Mouse (Mus musculus) liver, adult (tissue): ENCODE measurements around the gene Krt78.
A peak's percentile ranks its signal among the peaks of the same experiment; 100 is the strongest.

Experiments
- GATA4 ChIP-seq: IDR thresholded peaks from 2 replicates; pipeline ENCODE4 v1.6.1; 2014; ENCODE audit warnings: mild to moderate bottlenecking, low read length; ENCODE audit not compliant: insufficient replicate concordance

Gene Krt78

DNA sequence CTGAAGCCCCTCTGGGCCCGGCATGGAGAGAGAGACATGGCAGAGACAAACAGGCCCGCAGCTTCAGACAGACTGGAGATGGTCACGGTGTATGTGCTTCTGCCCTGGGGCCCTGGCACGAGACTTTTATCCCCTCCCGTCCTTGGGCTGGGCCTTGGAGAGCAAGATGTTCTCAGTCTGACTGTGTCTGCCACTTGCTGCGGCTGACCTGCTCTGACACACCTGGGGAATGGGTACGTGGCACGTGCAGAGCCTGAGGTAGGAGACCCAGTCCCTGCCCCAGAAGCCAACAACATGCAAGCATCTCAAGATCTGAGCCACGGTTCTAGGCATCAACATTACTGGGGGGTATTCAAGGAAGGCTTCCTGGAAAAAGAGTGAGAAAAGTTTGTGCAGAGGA lies at the start of gene Krt78:
Krt78 (minus strand) TSS at position 101 of the 400 bp plus-strand sequence.
- no peak for TF ChIP-seq GATA4

DNA sequence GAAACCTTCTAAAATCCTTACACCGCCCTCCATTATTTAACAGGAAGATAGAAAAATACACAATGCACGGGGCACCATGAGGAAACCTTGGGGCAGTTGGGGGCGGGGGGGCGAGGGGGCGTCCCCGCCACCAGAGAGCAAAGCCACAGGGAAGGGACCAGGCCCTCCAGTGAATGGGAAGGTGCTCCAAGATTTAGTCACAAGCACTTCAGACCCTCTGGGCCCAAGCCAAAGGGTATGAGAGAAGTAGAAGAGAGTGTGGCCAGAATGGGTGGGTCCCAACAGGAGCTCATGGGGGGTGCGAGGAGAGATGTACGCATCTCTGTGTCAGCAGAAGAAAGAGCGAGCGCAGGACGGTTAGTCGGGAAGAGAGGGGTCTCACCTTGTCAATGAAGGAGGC lies 49.4 kb upstream of the Krt78 start:
- TF ChIP-seq GATA4: no peak

DNA sequence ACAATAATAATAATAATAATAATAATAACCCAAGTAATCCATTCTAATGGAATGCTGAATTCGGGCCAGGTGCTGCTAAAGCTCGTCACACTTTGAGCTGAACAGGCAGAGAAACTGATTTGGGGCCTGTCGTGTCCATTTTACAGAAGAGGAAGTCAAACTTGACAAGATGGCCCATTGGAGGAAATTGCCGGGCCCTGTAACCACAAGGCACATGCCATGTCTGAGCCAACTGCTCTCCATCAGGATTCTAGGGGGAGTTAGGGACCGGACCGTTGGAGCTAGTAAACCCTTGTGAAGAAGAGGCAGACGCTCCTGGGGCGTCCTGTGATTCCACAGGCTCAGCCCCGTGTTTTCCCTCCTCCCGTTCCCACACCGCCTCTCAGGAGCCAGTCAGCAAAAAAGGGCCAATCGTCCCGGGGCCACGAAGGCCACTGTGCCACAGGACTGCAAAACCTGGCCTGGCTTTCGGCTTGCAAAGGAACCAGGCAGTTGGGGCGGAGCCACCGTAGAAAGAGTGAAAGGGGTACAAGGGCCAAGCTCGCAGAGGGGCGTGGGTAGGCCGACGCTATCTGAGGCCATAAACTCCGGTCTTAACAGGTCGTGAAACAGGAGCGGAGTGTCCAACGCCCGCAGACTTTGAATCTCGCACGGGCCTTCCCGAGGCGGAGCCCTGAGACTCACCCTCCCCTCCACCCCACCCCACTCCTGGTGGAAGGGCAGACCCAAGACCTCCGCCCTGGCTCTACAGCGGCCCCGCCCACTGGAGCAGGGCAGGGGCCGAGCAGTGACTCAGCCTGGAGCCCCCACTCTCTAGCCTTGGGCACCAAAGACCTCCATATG lies 48.8 kb upstream of the Krt78 start:
- TF ChIP-seq GATA4: peak; percentile 24; the same call in 1 of the 2 replicates

DNA sequence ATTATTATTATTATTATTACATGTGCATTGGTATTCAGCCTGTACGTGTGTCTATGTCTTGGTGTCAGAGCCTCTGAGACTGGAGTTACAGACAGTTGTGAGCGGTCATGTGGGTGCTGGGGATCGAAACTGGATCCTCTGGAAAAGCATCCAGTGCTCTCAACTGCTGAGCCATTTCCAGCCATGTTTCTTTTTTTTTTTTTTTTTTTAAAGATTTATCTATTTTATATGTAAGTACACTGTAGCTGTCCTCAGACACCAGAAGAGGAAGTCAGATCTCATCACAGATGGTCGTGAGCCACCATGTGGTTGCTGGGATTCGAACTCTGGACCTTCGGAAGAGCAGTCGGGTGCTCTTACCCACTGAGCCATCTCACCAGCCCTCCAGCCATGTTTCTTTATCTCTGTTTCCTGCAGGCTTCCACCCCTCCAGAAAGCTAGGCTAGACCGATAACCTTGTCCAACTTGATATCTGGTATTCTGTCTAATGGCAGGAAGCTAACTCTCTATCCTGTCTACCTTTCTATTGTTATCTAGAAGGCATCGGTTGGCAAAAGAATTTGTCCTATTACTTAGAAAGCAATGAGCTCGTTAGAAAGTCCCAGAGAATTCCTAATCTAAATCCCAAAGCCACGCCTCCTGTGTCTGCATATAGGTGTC lies 45.7 kb upstream of the Krt78 start:
- TF ChIP-seq GATA4: no peak

DNA sequence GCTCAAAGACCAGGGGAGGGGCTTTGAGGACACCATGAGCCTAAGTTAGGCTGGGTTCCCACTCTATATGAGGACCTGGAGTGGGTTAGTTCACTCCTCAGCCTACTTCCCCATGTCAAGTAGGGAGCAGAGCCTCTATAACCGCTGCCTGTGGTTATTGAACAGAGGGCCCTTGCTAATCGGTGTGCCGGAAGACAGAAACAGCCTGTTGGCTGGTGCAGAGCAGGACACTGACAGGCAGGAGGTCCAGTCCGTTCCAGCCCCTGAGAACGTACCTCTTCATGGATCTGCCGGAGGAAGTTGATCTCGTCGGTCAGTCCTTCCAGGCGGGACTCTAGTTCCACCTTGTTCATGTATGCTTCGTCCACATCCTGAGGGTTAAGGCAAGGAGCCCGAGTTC lies 45.1 kb upstream of the Krt78 start:
- TF ChIP-seq GATA4: no peak

DNA sequence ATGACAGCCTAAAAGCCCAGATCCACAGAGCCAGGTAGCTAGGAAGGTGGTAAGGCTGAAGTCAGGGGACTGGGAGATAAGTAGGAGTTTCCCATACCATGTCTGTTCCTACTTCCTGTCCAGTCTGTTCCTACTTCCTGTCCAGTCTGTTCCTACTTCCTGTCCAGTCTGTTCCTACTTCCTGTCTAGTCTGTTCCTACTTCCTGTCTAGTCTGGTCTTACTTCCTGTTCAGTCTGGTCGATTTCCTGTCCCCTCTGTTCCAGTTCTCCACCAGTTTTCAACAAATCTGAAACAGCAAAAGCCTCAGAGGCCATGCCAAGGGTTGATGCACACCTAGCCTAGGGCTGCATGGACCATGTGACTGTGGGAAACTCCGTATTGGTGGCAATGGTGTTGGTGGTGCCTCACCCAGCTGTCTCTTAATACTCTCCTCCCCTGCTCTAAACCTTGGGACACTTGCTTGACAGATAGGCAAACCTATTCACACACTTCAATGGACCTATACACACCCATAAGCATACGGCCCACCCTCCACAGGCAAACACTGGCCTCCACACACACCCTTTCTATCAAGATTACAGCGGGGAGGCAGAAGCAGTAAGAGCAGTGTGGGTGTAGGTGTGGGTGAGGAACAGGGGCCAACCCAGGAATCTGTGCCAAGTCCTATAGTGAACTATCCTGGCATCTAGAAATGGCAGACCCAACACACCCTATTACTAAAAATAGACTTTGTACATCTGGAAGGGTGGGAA lies 41.6 kb upstream of the Krt78 start:
- no peak for TF ChIP-seq GATA4

DNA sequence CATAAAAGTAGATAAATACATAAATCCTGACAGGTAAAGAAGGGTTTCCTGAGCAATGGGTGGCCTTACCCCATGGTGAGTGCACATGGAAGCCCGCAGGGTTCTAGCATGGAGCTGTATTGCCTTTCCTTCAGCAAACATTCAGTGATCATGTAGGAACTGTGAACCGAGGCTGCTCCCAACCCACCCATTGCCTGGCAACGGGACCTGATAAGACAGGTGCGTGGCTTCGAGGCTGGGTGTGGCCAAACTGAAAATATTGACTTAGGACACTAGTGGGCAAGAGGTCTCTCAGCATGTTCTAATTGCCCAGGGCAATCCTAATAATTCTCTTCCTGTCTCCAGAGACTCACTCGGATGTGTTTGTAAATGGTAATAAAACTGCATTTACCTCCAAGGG lies 40.3 kb upstream of the Krt78 start:
- TF ChIP-seq GATA4: no peak

DNA sequence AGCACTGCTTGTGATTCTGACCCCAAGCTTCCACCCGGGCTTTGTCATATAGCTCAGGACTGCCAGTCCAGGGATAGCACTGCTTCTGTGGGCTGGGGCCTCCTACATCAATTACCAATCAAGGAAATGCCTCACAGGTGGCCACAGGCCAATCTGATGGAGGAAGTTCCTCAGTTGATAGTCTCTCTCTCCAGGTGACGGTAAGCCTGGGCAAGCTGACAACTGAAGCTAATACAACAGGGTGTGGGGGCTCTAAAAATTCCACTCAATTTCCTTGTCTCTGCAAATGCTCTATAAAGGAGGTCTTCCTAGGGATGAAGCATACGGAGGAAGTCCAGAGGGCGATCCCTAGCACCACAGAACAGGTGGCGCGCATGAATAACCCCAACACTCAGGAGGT lies 36.9 kb upstream of the Krt78 start:
- no peak for TF ChIP-seq GATA4

DNA sequence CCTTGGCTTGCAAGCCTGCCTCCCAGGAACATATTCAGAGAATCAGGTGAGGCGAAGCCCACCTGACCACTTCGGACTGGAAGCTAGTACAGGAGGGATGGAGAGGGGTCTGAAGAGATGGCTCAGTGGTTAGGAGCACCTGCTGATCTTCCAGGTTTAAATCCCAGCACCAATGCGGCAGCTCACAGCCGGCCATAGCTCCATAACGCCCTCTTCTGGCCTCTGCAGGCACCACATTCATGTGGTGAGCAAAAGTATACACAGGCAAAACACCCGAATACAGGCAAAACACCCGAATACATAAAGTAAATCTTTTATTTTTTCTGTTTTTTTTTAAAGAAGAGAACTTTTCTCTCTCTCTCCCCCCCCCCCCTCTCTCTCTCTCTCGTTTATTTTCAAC lies 34.6 kb upstream of the Krt78 start:
- no peak for TF ChIP-seq GATA4

DNA sequence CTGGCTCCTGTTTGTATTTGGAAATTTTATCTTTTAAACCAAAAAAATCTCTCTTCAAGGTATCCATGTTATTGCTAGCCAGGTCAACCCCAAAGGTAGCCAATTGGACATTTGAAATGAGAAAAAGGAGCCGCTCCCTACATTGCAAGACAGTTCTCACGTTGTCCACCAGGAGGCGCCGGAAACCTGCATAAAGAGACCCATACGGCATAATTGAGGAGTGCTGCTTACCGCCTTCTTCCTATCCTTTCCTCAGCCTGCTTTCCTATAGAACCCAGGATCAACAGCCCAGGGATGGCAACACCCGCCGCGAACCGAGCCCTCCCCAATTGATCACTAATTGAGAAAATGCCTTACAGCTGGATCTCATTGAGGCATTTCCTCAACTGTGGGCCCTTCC lies 34.0 kb upstream of the Krt78 start:
- no peak for TF ChIP-seq GATA4

DNA sequence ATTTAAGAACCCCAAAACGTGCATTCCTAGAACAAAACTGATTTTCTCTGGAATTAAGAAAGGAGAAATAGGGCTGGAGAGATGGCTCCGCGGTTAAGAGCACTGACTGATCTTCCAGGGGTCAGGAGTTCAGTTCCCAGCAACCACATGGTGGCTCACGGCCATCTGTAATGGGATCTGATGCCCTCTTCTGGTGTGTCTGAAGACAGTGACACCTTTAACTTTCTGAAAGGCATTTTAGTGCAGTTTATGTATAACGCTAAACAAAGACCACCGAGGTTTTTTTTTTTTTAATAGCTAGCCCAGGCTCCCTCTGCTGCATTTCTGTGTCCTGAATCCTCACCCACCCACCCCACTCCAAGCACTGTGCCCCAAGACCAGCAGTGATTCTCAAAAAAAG lies 30.7 kb upstream of the Krt78 start:
- no peak for TF ChIP-seq GATA4

DNA sequence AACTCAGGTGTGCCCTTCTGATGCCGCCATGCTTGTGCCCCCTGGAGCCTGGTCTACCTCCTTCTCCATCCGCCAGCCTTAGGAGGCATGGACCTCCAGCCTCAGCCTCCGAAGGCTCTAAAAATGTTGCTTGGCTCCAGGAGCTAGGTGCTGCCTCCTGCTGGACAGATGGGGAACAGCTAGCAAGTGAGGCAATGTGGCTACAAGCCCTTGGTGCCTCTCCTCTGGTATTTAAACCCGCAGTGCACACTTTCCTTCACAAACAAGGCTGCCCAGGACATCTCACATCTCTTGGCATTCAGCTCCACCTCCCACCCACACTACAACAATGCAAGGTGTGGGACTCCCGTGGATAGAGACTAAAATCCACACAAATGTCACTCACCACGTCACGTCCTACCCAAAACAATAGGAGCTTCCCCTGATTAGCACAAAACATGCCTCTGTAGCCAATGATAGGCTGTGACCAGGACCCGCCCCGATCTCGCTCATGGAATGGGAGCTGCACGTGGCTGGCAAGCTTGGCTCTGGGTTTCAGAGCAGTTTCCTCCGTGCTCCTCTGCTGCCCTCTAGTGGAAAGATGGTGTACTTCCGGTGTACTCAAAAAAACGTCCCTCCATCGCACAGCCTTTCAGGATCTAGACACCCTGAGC lies 30.0 kb upstream of the Krt78 start:
- TF ChIP-seq GATA4: peak; percentile 75; the same call in 1 of the 2 replicates

DNA sequence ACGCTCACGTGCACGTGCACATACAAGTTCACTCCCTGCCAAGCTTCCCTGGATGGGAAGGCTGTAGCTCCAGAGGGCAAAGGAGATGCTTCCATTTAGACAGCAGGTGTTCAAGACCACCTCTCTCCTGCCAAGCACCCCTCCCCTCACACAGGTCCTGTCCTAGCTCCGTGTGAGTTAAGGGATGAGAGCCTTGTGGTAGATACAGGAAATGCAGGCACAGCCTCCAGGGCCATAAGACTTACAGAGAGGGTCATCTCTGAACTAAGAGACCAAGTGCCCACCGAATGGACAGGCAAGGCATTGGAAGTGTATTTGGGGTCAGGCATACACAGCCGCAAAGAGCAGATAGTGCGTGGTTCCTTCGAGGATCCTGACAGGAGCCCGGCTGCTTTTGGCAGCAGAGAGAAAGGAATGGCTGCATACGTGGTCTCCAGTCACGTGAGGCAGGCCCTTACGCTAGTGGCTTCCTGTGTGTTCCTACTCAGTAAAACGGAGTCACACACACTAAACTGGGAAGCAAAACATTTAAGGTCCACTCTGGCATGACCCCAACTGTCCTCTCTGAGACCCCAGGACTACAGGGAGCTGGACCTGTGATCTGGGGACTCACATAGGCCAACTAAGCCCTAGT lies 29.3 kb upstream of the Krt78 start:
- TF ChIP-seq GATA4: no peak

DNA sequence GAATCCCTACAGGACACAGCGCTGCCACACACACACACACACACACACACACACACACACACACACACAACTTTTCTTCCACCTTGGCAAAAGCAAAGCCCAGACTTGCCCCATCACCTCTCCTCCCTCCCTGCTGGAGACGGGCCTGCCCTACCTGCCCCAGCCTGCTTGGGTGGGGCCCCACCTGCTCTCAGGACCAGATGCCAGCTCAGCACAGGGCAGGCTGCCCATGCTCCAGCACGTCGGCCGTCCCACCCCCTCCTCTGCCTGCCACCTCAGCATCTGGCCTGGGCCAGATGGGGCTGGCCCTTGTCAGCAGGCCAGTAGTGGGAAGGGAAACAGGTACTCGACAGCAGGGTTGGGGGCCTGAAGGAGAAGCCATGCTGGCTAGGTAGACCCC lies 26.8 kb upstream of the Krt78 start:
- TF ChIP-seq GATA4: no peak
